Mouse (Mus musculus) hindbrain, embryonic 15.5 days (tissue): ENCODE data around the gene Wnt5b. TPM values are rescaled to one million over a fixed set of nuclear protein-coding genes. Genes with fewer than 3 reads are reported as not detected.

ENCODE experiments used
- ATAC-seq: fragments of 200-750 bp; cut with Nextera tagmentation; 2 replicates; pipeline ENCODE4 v1.8.0; 2017; ENCODE audit warnings: low read depth, moderate number of reproducible peaks, moderate TSS enrichment; ENCODE audit not compliant: low FRiP score
- H3K27ac ChIP-seq: fragments of 300-500 bp; sonication (generic); replicated peaks from 2 replicates; pipeline ENCODE4 v1.5.1; 2015; ENCODE audit warnings: mild to moderate bottlenecking, inconsistent platforms
- H3K27me3 ChIP-seq: fragments of 300-500 bp; sonication (generic); 2 replicates; pipeline ENCODE4 v1.6.1; 2015; ENCODE audit warnings: control low read depth, inconsistent platforms
- H3K36me3 ChIP-seq: fragments of 300-500 bp; sonication (generic); 2 replicates; pipeline ENCODE4 v1.6.1; 2015; ENCODE audit warnings: control low read depth, inconsistent platforms
- H3K4me1 ChIP-seq: fragments of 300-500 bp; sonication (generic); replicated peaks from 2 replicates; pipeline ENCODE4 v1.6.1; 2015; ENCODE audit warnings: control low read depth, inconsistent platforms
- H3K4me2 ChIP-seq: fragments of 300-500 bp; sonication (generic); 2 replicates; pipeline ENCODE4 v1.6.1; 2015; ENCODE audit warnings: moderate library complexity, mild to moderate bottlenecking, inconsistent platforms
- H3K4me3 ChIP-seq: fragments of 300-500 bp; sonication (generic); 2 replicates; pipeline ENCODE4 v1.5.1; 2015; ENCODE audit warnings: mild to moderate bottlenecking, inconsistent platforms
- H3K9ac ChIP-seq: fragments of 300-500 bp; sonication (generic); 2 replicates; pipeline ENCODE4 v1.6.1; 2015; ENCODE audit warnings: inconsistent platforms
- H3K9me3 ChIP-seq: fragments of 300-500 bp; sonication (generic); 2 replicates; pipeline ENCODE4 v1.6.1; 2016; ENCODE audit warnings: control low read depth, inconsistent platforms
- WGBS: fragments of 180-500 bp; shearing (Covaris S2); methylation state at CpG from one replicate; pipeline ENCODE4 v1.1.7; 2015; 5-methylcytosine and 5-hydroxymethylcytosine counted together
- polyA plus RNA-seq: library from polyadenylated mRNA; unstranded; fragments of >200 nt; fragmentation: Nextera tagmentation; extraction: Ambion mirVana; gene quantifications from 2 replicates; pipeline ENCODE4 v1.2.1, GENCODE M21; 2015

Gene Wnt5b
- polyA plus RNA-seq, 1 experiment from 2014 or later = 6.6 TPM

- Histone ChIP-seq H3K27me3 (no peaks in the 10 kb centered on the region), H3K9ac (no peak overlapping the region), H3K4me1 (no peaks in the 10 kb centered on the region), H3K27ac (no peak overlapping the region), H3K36me3 (no peaks in the 10 kb centered on the region), H3K9me3 (no peaks in the 10 kb centered on the region), H3K4me2 (no peak overlapping the region), H3K4me3 (no peak overlapping the region)
- WGBS = 76% methylated on average over 2 of the region's 2 CpGs
- ATAC-seq = no peak
Measured at GRCm38 (mm10) chr6:119467785-119468059, 76.4 kb downstream of the Wnt5b start.

GRCm38 (mm10) chr6:119466921-119467784, 77.0 kb downstream of the Wnt5b start:
- WGBS = 72% methylated on average over 10 of the region's 10 CpGs
- H3K4me3 ChIP-seq = no peak overlapping the region
- H3K9ac ChIP-seq = no peak overlapping the region
- H3K27me3 ChIP-seq = no peaks in the 10 kb centered on the region
- H3K4me2 ChIP-seq = no peak overlapping the region
- no peak for ATAC-seq
- no peak overlapping the region for H3K27ac ChIP-seq
- H3K9me3 ChIP-seq = no peaks in the 10 kb centered on the region
- no peaks in the 10 kb centered on the region for H3K36me3 ChIP-seq
- H3K4me1 ChIP-seq = no peaks in the 10 kb centered on the region

DNA sequence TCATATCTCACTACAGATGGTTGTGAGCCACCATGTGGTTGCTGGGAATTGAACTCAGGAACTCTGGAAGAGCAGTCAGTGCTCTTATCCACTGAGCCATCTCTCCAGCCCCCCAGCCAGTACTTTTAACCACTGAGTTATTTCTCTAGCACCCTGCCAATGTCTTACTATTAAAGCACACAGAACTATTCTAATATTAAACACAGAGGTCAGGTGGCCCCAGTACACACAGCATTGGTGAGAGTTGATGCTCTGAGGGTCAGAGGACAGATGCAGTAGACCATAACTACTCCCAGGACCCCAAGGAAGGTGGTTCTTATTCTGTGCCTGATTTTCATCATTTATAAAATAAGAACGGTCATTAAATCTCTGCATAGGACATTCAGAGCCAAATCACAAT, 78.0 kb downstream of the Wnt5b start:
- no peak overlapping the region for H3K27ac ChIP-seq
- H3K4me2 ChIP-seq = no peak overlapping the region
- H3K4me3 ChIP-seq = no peak overlapping the region
- no peaks in the 10 kb centered on the region for H3K9me3 ChIP-seq
- H3K36me3 ChIP-seq = no peaks in the 10 kb centered on the region
- H3K4me1 ChIP-seq = no peaks in the 10 kb centered on the region
- ATAC-seq = no peak
- H3K9ac ChIP-seq = no peak overlapping the region
- H3K27me3 ChIP-seq = no peaks in the 10 kb centered on the region
- 94% methylated on average over 1 of the region's 1 CpGs for WGBS

- 86% methylated on average over 5 of the region's 5 CpGs for WGBS
- Histone ChIP-seq H3K4me1 (no peaks in the 10 kb centered on the region), H3K36me3 (no peaks in the 10 kb centered on the region), H3K27ac (no peak overlapping the region), H3K9me3 (no peaks in the 10 kb centered on the region), H3K27me3 (no peaks in the 10 kb centered on the region), H3K9ac (no peak overlapping the region), H3K4me2 (no peak overlapping the region), H3K4me3 (no peak overlapping the region)
- ATAC-seq = no peak
Measured at GRCm38 (mm10) chr6:119460391-119460790, 83.8 kb downstream of the Wnt5b start.

- Histone ChIP-seq H3K27me3 (no peaks in the 10 kb centered on the region), H3K4me3 (no peak overlapping the region), H3K9ac (no peak overlapping the region), H3K9me3 (no peaks in the 10 kb centered on the region), H3K4me2 (no peak overlapping the region), H3K27ac (no peak overlapping the region), H3K4me1 (no peaks in the 10 kb centered on the region), H3K36me3 (no peaks in the 10 kb centered on the region)
- WGBS = 90% methylated on average over 4 of the region's 4 CpGs
- no peak for ATAC-seq
Measured at GRCm38 (mm10) chr6:119459041-119459440, 85.1 kb downstream of the Wnt5b start.

DNA sequence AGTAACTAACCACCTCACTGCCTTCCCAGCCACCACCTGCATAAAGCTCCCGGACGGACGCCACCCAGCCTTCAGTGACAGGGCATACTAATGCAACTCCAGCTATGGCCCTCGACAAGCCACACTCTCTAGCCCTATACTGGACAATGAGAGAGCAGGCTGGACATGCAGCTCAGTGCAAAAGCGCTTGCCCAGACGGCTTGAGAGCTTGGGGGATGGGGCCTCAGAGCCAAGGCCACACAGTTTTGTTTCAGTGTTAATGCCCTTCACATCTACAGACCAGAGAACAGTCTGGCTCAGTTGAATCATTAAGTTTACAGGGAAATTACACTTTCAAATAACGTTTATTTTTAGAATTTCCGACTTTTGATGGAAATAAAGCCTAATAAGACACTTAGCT, 86.0 kb downstream of the Wnt5b start:
- H3K4me2 ChIP-seq = no peak overlapping the region
- H3K4me1 ChIP-seq = peaks cover under 1% of the 10 kb centered on the region; the same call in 1 of the 2 replicates
- 75% methylated on average over 8 of the region's 8 CpGs for WGBS

DNA sequence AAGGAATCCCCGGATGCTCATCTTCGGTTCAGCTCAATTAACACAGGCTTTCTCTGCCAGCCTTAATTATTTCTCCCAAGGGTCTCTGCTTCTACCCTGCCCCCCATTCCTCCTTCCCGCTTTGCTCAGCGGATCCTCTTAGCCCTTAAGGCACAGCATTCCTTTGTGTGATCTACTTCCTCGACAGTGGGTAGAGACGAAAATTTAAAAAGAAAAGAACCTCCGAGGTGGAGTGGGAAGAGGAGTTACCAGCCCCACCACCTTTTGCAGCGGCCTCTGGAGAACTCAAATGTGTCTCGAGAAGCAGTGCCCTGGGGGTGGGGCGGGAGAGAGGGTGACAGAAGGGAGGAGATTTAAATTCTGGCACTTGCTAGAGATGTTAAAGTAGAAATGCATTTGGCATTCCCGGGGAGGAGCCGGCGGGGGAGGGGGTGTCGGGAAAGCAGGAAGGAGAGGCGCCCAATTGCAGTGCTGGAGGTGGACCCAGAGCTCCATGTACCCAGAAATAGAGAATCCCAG, 92.1 kb downstream of the Wnt5b start:
- ATAC-seq = peak; percentile 73
- peak overlapping the region; percentile 77 for H3K4me2 ChIP-seq
- no peaks in the 10 kb centered on the region for H3K27me3 ChIP-seq
- peak overlapping the region; percentile 84 for H3K27ac ChIP-seq
- H3K36me3 ChIP-seq = no peaks in the 10 kb centered on the region
- H3K4me3 ChIP-seq = peak overlapping the region; percentile 38
- peaks cover 43% of the 10 kb centered on the region for H3K4me1 ChIP-seq
- under 1% methylated on average over 15 of the region's 15 CpGs for WGBS
- H3K9ac ChIP-seq = peak overlapping the region; percentile 43
- no peaks in the 10 kb centered on the region for H3K9me3 ChIP-seq

More for the DNA sequence above, 86.0 kb downstream of the Wnt5b start:
- no peaks in the 10 kb centered on the region for H3K9me3 ChIP-seq
- no peak overlapping the region for H3K27ac ChIP-seq
- ATAC-seq = no peak
- no peaks in the 10 kb centered on the region for H3K27me3 ChIP-seq
- H3K9ac ChIP-seq = no peak overlapping the region
- H3K36me3 ChIP-seq = no peaks in the 10 kb centered on the region
- H3K4me3 ChIP-seq = no peak overlapping the region

- Histone ChIP-seq H3K36me3 (no peaks in the 10 kb centered on the region), H3K4me1 (peaks cover 43% of the 10 kb centered on the region), H3K9me3 (no peaks in the 10 kb centered on the region), H3K9ac (peak overlapping the region; percentile 43; the same call in 1 of the 2 replicates), H3K4me3 (peak overlapping the region; percentile 38), H3K27me3 (no peaks in the 10 kb centered on the region), H3K4me2 (peak overlapping the region; percentile 77), H3K27ac (peak overlapping the region; percentile 84)
- 42% methylated on average over 14 of the region's 14 CpGs for WGBS
- 0 out of 2 replicates have a peak, but pooled peaks have one; percentile 50 for ATAC-seq
Measured at GRCm38 (mm10) chr6:119450965-119451943, 92.9 kb downstream of the Wnt5b start.

- no peaks in the 10 kb centered on the region for H3K36me3 ChIP-seq
- no peak overlapping the region for H3K9ac ChIP-seq
- no peaks in the 10 kb centered on the region for H3K9me3 ChIP-seq
Measured at GRCm38 (mm10) chr6:119449060-119449499, 95.1 kb downstream of the Wnt5b start.

DNA sequence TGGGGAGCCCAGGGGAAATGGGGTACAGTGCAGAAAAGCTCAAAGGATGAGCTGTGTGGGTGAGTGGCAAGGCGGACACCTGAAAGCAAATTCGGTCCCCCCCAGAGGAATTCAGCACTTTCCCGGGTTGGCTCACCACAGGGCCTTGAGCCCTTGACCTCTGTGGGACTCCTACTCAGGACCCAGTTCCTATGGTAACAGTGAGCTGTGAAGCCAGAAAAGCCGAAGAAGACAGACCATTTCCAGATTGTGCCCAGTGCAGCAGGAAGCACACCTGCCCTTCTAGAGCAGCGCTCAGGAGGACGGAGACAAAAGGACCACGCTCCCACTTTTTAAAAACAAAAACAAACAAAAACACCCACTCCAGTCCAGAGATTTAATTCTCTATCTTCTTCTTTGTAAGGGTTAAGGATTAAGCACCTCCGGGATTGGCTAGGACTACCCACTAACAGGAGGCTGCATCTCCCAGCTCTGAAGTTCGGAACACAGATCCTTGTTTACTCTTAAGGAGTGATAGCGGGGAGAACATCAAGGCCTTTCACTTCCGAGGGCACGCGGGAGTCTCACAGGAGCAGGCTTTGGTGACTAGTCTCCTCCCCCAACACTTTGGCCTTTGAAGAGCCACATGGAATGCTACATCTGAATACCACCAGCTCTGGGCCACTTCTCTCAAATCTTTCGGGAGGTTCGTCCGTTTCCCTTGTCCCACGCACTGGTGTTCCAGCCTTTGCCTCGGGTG, 95.7 kb downstream of the Wnt5b start:
- Histone ChIP-seq H3K9me3 (no peaks in the 10 kb centered on the region), H3K4me2 (peak overlapping the region; percentile 57), H3K27me3 (no peaks in the 10 kb centered on the region), H3K27ac (no peak overlapping the region), H3K36me3 (no peaks in the 10 kb centered on the region), H3K4me3 (peak overlapping the region; percentile 27), H3K4me1 (peaks cover 49% of the 10 kb centered on the region), H3K9ac (no peak overlapping the region)
- ATAC-seq = no peak
- WGBS = 7% methylated on average over 18 of the region's 18 CpGs

More at GRCm38 (mm10) chr6:119449060-119449499, 95.1 kb downstream of the Wnt5b start:
- Histone ChIP-seq H3K4me2 (peak overlapping the region; percentile 57), H3K4me3 (peak overlapping the region; percentile 27), H3K27ac (no peak overlapping the region), H3K27me3 (no peaks in the 10 kb centered on the region), H3K4me1 (peaks cover 43% of the 10 kb centered on the region)
- ATAC-seq = no peak
- WGBS = 4% methylated on average over 23 of the region's 23 CpGs
